Mouse (Mus musculus) heart, embryonic 10.5 days (tissue): Measurements from ENCODE around the gene Wipi1. TPM values are rescaled to one million over a fixed set of nuclear protein-coding genes. Genes with fewer than 3 reads are reported as not detected.

Experiments used
- DNase-seq: peaks from one replicate; pipeline ENCODE4 v3.0.0-alpha.2; 2017; ENCODE audit warnings: low spot score
- H3K27ac ChIP-seq: fragments of 300-500 bp; sonication (generic); 2 replicates; pipeline ENCODE4 v1.5.1; 2016; ENCODE audit warnings: mild to moderate bottlenecking
- H3K27me3 ChIP-seq: fragments of 300-500 bp; sonication (generic); 2 replicates; pipeline ENCODE4 v1.6.1; 2016; ENCODE audit warnings: mild to moderate bottlenecking; ENCODE audit not compliant: poor library complexity, insufficient read depth, severe bottlenecking
- H3K36me3 ChIP-seq: fragments of 300-500 bp; sonication (generic); 2 replicates; pipeline ENCODE4 v1.6.1; 2016; ENCODE audit warnings: mild to moderate bottlenecking, moderate library complexity
- H3K4me1 ChIP-seq: fragments of 300-500 bp; sonication (generic); 2 replicates; pipeline ENCODE4 v1.6.1; 2016; ENCODE audit warnings: mild to moderate bottlenecking
- H3K4me3 ChIP-seq: fragments of 300-500 bp; sonication (generic); 2 replicates; pipeline ENCODE4 v1.5.1; 2016; ENCODE audit warnings: mild to moderate bottlenecking, moderate library complexity
- H3K9me3 ChIP-seq: fragments of 300-500 bp; sonication (generic); 2 replicates; pipeline ENCODE4 v1.6.1; 2016; ENCODE audit warnings: mild to moderate bottlenecking, moderate library complexity
- WGBS: fragments of 180-500 bp; shearing (Covaris S2); methylation state at CpG from one replicate; pipeline ENCODE4 v1.1.7; 2016; 5-methylcytosine and 5-hydroxymethylcytosine counted together
- polyA plus RNA-seq: library from polyadenylated mRNA; unstranded; fragments of >200 nt; fragmentation: Nextera tagmentation; extraction: Ambion mirVana; gene quantifications from 2 replicates; pipeline ENCODE4 v1.2.1, GENCODE M21; 2016

The Wipi1 gene
- polyA plus RNA-seq, 1 experiment from 2014 or later, result 29.8 TPM

- WGBS, result 27% methylated on average over 13 of the region's 13 CpGs
- Histone ChIP-seq H3K4me3 (no peak overlapping the region), H3K27ac (peak overlapping the region; percentile 73; the same call in 1 of the 2 replicates)
Observed at GRCm38 (mm10) chr11:109587019-109587418, 24.7 kb downstream of the Wipi1 start.

GRCm38 (mm10) chr11:109586424-109586823, 25.3 kb downstream of the Wipi1 start:
- peak overlapping the region; percentile 73; the same call in 1 of the 2 replicates for H3K27ac ChIP-seq
- whole genome bisulfite sequencing, result 65% methylated on average over 2 of the region's 2 CpGs
- no peak for DNase-seq
- no peaks in the 10 kb centered on the region for H3K9me3 ChIP-seq
- H3K36me3 ChIP-seq, result peaks cover 15% of the 10 kb centered on the region
- peaks cover 31% of the 10 kb centered on the region for H3K4me1 ChIP-seq
- no peaks in the 10 kb centered on the region for H3K27me3 ChIP-seq
- no peak overlapping the region for H3K4me3 ChIP-seq

More at GRCm38 (mm10) chr11:109587019-109587418, 24.7 kb downstream of the Wipi1 start:
- Histone ChIP-seq H3K27me3 (no peaks in the 10 kb centered on the region), H3K36me3 (peaks cover 12% of the 10 kb centered on the region), H3K4me1 (peaks cover 31% of the 10 kb centered on the region), H3K9me3 (no peaks in the 10 kb centered on the region)
- DNase-seq, result no peak

DNA sequence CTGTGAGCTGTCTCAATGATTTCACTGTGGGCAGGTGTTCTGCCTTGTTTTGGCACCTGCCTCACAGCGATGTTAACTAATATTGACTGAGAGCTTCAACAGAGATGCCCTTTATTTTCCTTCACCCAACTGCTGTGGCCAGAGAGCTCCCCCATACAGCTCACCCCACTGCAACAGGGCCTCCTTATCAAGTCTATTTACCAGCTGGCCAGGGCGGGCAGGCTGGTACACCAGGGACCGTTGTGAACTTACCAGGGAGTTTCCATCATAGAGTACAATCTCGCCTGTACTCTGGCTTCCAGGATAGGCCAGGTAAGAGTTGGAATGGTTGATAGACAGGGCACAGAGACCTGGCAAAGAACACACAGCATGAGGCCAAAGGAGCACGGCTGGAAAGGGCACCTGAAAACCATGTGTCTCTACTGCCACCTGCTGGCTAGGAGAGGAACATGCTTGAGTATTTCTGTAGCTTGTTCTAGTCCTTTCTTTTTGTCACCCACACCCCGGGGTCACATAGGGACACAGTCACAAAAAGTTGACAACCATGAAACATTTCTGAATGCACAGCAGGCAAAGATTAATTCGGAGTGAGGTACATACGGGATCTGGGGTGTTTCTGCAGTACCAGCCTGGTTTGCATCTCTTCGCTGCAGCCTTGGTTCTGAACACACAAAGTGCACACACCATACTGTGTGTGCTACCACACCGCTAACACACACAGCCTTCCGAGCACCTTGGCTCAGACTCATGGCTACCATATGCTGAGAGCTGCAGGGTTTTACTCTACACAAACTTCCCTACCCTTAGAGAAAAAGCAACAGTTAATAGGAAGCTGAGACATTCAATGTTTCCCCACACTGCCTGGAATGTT, 26.7 kb downstream of the Wipi1 start:
- WGBS, result 48% methylated on average over 11 of the region's 11 CpGs

DNA sequence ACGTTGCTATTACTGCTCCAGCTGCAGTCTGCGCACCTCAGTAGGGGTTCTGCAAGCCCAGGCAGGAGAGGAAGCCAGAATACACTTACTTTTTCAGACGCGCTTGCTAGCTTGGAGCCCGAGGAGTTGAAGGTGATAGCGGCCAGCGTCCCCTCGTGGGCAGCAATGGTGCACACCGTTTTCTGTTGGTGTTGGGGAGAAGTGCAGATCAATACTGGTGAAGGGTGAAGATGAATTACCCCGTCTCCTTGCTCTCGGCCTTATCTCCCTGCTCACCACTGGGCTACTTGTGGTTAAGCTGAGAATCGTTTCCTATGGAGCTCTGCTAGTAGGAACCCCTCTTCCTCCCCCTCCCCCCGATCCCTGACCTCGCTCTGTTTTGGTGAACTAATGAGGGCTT, 27.8 kb downstream of the Wipi1 start:
- no peak overlapping the region for H3K4me3 ChIP-seq
- H3K36me3 ChIP-seq, result peaks cover 37% of the 10 kb centered on the region
- 54% methylated on average over 14 of the region's 14 CpGs for WGBS
- no peaks in the 10 kb centered on the region for H3K9me3 ChIP-seq
- H3K27ac ChIP-seq, result no peak overlapping the region
- H3K27me3 ChIP-seq, result no peaks in the 10 kb centered on the region
- DNase-seq, result no peak
- H3K4me1 ChIP-seq, result peaks cover 22% of the 10 kb centered on the region

More for the DNA sequence above, 26.7 kb downstream of the Wipi1 start:
- no peak overlapping the region for H3K4me3 ChIP-seq
- H3K36me3 ChIP-seq, result peaks cover 26% of the 10 kb centered on the region
- H3K27me3 ChIP-seq, result no peaks in the 10 kb centered on the region
- peaks cover 27% of the 10 kb centered on the region for H3K4me1 ChIP-seq
- DNase-seq, result peak; percentile 87
- H3K27ac ChIP-seq, result 0 out of 2 replicates have a peak overlapping the region, but pooled peaks have one; percentile 8
- no peaks in the 10 kb centered on the region for H3K9me3 ChIP-seq

GRCm38 (mm10) chr11:109579999-109580398, 31.8 kb downstream of the Wipi1 start:
- WGBS, result 93% methylated on average over 9 of the region's 9 CpGs
- peaks cover 65% of the 10 kb centered on the region for H3K36me3 ChIP-seq
- no peak overlapping the region for H3K27ac ChIP-seq
- H3K4me1 ChIP-seq, result 0 out of 2 replicates have a peak, but pooled peaks cover 5% of the 10 kb centered on the region
- H3K4me3 ChIP-seq, result no peak overlapping the region
- no peaks in the 10 kb centered on the region for H3K9me3 ChIP-seq
- DNase-seq, result no peak
- no peaks in the 10 kb centered on the region for H3K27me3 ChIP-seq

GRCm38 (mm10) chr11:109578536-109578935, 33.2 kb downstream of the Wipi1 start:
- Histone ChIP-seq H3K4me3 (no peak overlapping the region), H3K27ac (no peak overlapping the region), H3K9me3 (no peaks in the 10 kb centered on the region), H3K27me3 (no peaks in the 10 kb centered on the region), H3K36me3 (peaks cover 58% of the 10 kb centered on the region), H3K4me1 (0 out of 2 replicates have a peak, but pooled peaks cover 5% of the 10 kb centered on the region)
- 82% methylated on average over 3 of the region's 3 CpGs for WGBS
- no peak for DNase-seq

GRCm38 (mm10) chr11:109575832-109576231, 35.9 kb downstream of the Wipi1 start:
- no peaks in the 10 kb centered on the region for H3K9me3 ChIP-seq
- H3K36me3 ChIP-seq, result peaks cover 54% of the 10 kb centered on the region
- no peak overlapping the region for H3K27ac ChIP-seq
- H3K4me3 ChIP-seq, result no peak overlapping the region
- no peak for DNase-seq
- H3K27me3 ChIP-seq, result no peaks in the 10 kb centered on the region
- WGBS, result 91% methylated on average over 6 of the region's 6 CpGs
- H3K4me1 ChIP-seq, result no peaks in the 10 kb centered on the region

DNA sequence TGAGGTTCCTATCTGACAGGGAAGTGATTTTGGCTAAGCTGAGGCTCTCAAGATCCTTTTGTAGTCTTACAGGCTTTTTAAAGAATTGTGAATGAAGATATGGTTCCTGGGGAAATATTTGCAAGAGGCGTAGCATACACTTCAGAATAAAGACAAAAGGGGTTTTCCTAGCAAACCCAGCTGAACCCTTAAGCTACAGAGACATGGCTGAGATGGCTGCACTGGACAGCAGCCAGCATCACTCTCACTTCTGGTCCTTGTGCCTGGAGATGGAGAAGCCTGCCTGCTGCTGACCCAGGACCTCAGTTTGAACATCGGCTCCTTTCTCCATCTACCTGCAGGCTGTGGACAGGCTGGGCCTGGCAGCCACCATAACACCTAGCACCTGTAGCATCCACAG, 37.2 kb downstream of the Wipi1 start:
- H3K27me3 ChIP-seq, result no peaks in the 10 kb centered on the region
- peaks cover 43% of the 10 kb centered on the region for H3K36me3 ChIP-seq
- 83% methylated on average over 2 of the region's 2 CpGs for WGBS
- H3K4me3 ChIP-seq, result no peak overlapping the region
- no peak for DNase-seq
- H3K27ac ChIP-seq, result no peak overlapping the region
- no peaks in the 10 kb centered on the region for H3K9me3 ChIP-seq
- no peaks in the 10 kb centered on the region for H3K4me1 ChIP-seq

DNA sequence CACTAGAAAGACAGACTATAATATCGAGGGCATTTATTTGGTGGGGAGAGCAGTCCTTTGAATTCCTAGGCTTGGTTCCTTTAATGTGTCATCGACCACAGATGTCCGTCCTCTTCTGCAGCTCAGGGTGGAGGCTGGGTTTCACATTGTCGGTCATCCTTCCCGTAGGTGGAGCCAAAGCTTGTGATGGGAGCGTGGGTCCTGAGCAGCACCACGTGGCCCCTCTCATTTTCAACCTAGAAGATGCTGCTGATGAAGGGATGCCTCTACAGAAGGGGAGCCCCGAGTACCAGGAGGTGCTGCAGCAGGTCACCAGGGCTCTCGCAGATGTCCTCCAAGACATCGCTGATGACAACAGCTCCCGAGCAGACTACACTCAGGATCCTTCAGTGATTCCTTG, 39.7 kb downstream of the Wipi1 start:
- no peaks in the 10 kb centered on the region for H3K27me3 ChIP-seq
- 81% methylated on average over 11 of the region's 11 CpGs for WGBS
- H3K36me3 ChIP-seq, result peaks cover 18% of the 10 kb centered on the region; the same call in 1 of the 2 replicates
- H3K4me3 ChIP-seq, result no peak overlapping the region
- DNase-seq, result no peak
- H3K4me1 ChIP-seq, result no peaks in the 10 kb centered on the region
- H3K9me3 ChIP-seq, result no peaks in the 10 kb centered on the region
- H3K27ac ChIP-seq, result no peak overlapping the region

DNA sequence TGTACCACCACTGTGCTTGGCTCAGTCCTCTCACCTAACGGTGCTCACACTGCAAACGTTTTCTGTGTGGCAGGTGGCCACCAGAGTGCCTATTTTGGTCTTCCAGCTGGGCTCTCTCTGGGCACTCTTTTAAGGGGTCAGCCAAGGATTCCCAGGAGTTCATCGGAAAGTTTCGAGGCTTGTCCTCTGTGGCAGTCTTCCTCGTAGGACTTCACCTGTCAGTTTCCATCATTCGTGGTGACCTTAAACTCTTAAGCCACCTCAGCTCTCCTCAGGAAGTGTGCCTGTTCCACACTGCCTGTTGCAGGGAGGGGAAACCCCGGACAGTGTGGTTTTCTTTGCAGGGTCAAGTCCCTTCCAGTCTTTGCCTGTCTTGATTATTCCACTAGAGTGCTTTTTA, 42.0 kb downstream of the Wipi1 start:
- 62% methylated on average over 7 of the region's 7 CpGs for WGBS
- H3K27me3 ChIP-seq, result no peaks in the 10 kb centered on the region
- H3K4me3 ChIP-seq, result no peak overlapping the region
- H3K4me1 ChIP-seq, result no peaks in the 10 kb centered on the region
- DNase-seq, result no peak
- no peak overlapping the region for H3K27ac ChIP-seq
- H3K9me3 ChIP-seq, result no peaks in the 10 kb centered on the region
- H3K36me3 ChIP-seq, result peaks cover 9% of the 10 kb centered on the region; the same call in 1 of the 2 replicates

GRCm38 (mm10) chr11:109569007-109569618, 42.7 kb downstream of the Wipi1 start:
- no peak for DNase-seq
- H3K36me3 ChIP-seq, result peaks cover 9% of the 10 kb centered on the region; the same call in 1 of the 2 replicates
- WGBS, result 73% methylated on average over 12 of the region's 12 CpGs
- H3K4me1 ChIP-seq, result no peaks in the 10 kb centered on the region
- no peak overlapping the region for H3K27ac ChIP-seq
- H3K9me3 ChIP-seq, result no peaks in the 10 kb centered on the region
- H3K4me3 ChIP-seq, result no peak overlapping the region
- no peaks in the 10 kb centered on the region for H3K27me3 ChIP-seq

GRCm38 (mm10) chr11:109564466-109565214, 47.1 kb downstream of the Wipi1 start:
- Histone ChIP-seq H3K27ac (no peak overlapping the region), H3K36me3 (no peaks in the 10 kb centered on the region), H3K9me3 (no peaks in the 10 kb centered on the region), H3K4me1 (peaks cover 14% of the 10 kb centered on the region), H3K4me3 (no peak overlapping the region), H3K27me3 (no peaks in the 10 kb centered on the region)
- no peak for DNase-seq
- WGBS, result 86% methylated on average over 15 of the region's 15 CpGs
